Mouse (Mus musculus): Measurements from ENCODE around the gene Kcnab1.

DNA sequence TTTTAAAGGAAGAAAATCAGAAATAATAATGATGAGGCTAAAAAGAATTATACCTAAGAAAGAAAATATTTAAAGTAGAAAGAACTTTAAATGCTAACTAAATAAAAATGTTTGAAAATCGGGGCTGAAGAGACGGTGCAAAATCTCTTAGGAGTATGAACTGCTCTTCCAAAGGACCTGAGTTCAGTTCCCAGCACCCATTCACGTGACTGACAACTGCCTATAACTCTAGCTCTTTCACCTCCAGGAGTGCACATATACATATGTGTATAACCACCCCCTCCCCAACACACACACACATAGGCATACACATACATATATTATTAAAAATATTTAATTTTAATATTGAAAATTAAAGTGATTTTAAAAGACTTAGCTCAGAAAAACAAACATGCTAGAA lies 288.4 kb downstream of the Kcnab1 start:
- TF ChIP-seq CTCF (conservative IDR thresholded peaks at IDR 0.05 in 1 of 2, IDR thresholded peaks at IDR 0.05 in 1 of 2; ENCODE audit: low read depth in 2 of 2, low read length in 2 of 2) (no peak), RCOR1 (conservative IDR thresholded peaks at IDR 0.05; ENCODE audit: low read depth, low read length) (no peak), SIN3A (IDR thresholded peaks at IDR 0.05; ENCODE audit: low read length) (no peak), KAT2A (IDR thresholded peaks at IDR 0.05; ENCODE audit: insufficient replicate concordance, low read length) (no peak), USF1 (IDR thresholded peaks at IDR 0.05; ENCODE audit: low read depth, low read length) (no peak), MYC (IDR thresholded peaks at IDR 0.05; ENCODE audit: low read depth, low read length) (no peak), E2F4 (IDR thresholded peaks at IDR 0.05; ENCODE audit: insufficient replicate concordance, low read depth, low read length) (no peak), HCFC1 (IDR thresholded peaks at IDR 0.05; ENCODE audit: low read depth, low read length) (no peak), POLR2AphosphoS2 (IDR thresholded peaks at IDR 0.05; ENCODE audit: low read depth, low read length) (no peak), POLR2A (IDR thresholded peaks at IDR 0.05; ENCODE audit: low read depth, low read length) (no peak)
